Mouse (Mus musculus): Measurements from ENCODE around the gene Cyth3.

GRCm38 (mm10) chr5:143669839-143670238 is 47.6 kb downstream of the Cyth3 start:
- TF ChIP-seq CTCF (IDR thresholded peaks at IDR 0.05; ENCODE audit: control insufficient read depth, insufficient read depth, low read length) (no peak), POLR2A (IDR thresholded peaks at IDR 0.05; ENCODE audit: borderline replicate concordance, control insufficient read depth, low read depth, low read length) (no peak)

All from bone marrow, adult 2 months (tissue).